ENCODE assay signal across 19 mouse cellular contexts in genomic region chrX:8259478-8259877, GRCm38 (mm10). TPM values are rescaled to one million over a fixed set of nuclear protein-coding genes. Genes with fewer than 3 reads are reported as not detected.
"Had no signal": no experiment of that assay in that cellular context is flagged by ENCODE, and none has a peak within 500 bp of the region (broad histone marks: within the 10 kb centered on the region; RNA-seq: fewer than 3 reads in every experiment).

No protein-coding gene starts in this region.

- H3K9ac ChIP-seq: lung, embryonic 14.5 days; midbrain, embryonic 12.5 days; neural tube, embryonic 13.5 days; neural tube, embryonic 15.5 days had no signal

- H3K36me3 ChIP-seq: midbrain, embryonic 10.5 days; midbrain, embryonic 12.5 days; neural tube, embryonic 13.5 days; neural tube, embryonic 15.5 days had no signal

- ATAC-seq: midbrain, embryonic 16.5 days had no signal

- DNase-seq: lung, adult 18-20 months; lung, embryonic 14.5 days; lung, postnatal 10 days; lung, postnatal 4 days; midbrain, embryonic 14.5 days; retina, postnatal 1 day; right cerebral cortex, adult 18-20 months; right cerebral cortex, postnatal 25 days; right cerebral cortex, postnatal 4 days; spleen, adult 18-20 months; thymus, adult 18-20 months; thymus, postnatal 14 days; thymus, postnatal 36 days had no signal

- H3K9me3 ChIP-seq: midbrain, embryonic 12.5 days; neural tube, embryonic 13.5 days; neural tube, embryonic 15.5 days had no signal

- H3K4me1 ChIP-seq: midbrain, embryonic 10.5 days; midbrain, embryonic 12.5 days; neural tube, embryonic 13.5 days; neural tube, embryonic 15.5 days had no signal

- H3K4me2 ChIP-seq: lung, embryonic 14.5 days; midbrain, embryonic 12.5 days; neural tube, embryonic 13.5 days; neural tube, embryonic 15.5 days had no signal

- H3K27ac ChIP-seq: midbrain, embryonic 10.5 days; midbrain, embryonic 12.5 days; neural tube, embryonic 13.5 days; neural tube, embryonic 15.5 days had no signal

- H3K4me3 ChIP-seq: midbrain, embryonic 10.5 days; midbrain, embryonic 12.5 days; myocyte; neural tube, embryonic 13.5 days; neural tube, embryonic 15.5 days had no signal

- H3K27me3 ChIP-seq: midbrain, embryonic 12.5 days; neural tube, embryonic 13.5 days; neural tube, embryonic 15.5 days had no signal

RNA-seq across cellular contexts. Expression of gene Slc38a5, which starts 11.5 kb away (rescaled TPM):
- polyA plus RNA-seq: myocyte had no signal
